16 mouse cellular contexts compared by ENCODE assay signal in genomic region chr7:116615984-116616383, GRCm38 (mm10).
DNase-seq lines count a peak whose midpoint lies in the region; ATAC-seq and TF ChIP-seq lines count a peak whose summit lies in the region.
"Had no signal": no experiment of that assay in that cellular context is flagged by ENCODE, and none has a peak within 500 bp of the region (broad histone marks: within the 10 kb centered on the region; RNA-seq: fewer than 3 reads in every experiment).

No protein-coding gene starts in this region.

- no peak overlapping the region for H3K4me3 ChIP-seq in hindbrain, embryonic 14.5 days (replicated peaks; ENCODE audit: low read length)
- H3K4me3 ChIP-seq in hindbrain, embryonic 11.5 days (ENCODE audit: low read depth, low read length) = no peak overlapping the region
- H3K4me3 ChIP-seq in neural tube, embryonic 13.5 days = no peak overlapping the region
- no peak overlapping the region for H3K4me3 ChIP-seq in forebrain, postnatal 0 days (ENCODE audit: low read depth, low read length)
- no peak overlapping the region for H3K4me3 ChIP-seq in liver, postnatal 0 days (ENCODE audit: low read depth, low read length)
- H3K4me3 ChIP-seq: embryonic facial prominence, embryonic 10.5 days; midbrain, embryonic 12.5 days had no signal

- DNase-seq in adrenal gland, postnatal 10 days = peak; percentile 61
- DNase-seq in adrenal gland, postnatal 4 days (ENCODE audit: low spot score in 2 of 2) = no peak
- DNase-seq in hindbrain, embryonic 14.5 days (ENCODE audit: low spot score) = peak; percentile 64
- no peak for DNase-seq in hindbrain, embryonic 11.5 days (ENCODE audit: low spot score)
- no peak for DNase-seq in neural tube, embryonic 10.5 days (ENCODE audit: extremely low spot score, low spot score)
- DNase-seq in forebrain, postnatal 0 days = peak; percentile 77
- no peak for DNase-seq in liver, postnatal 0 days
- DNase-seq: gastrocnemius, postnatal 25 days; kidney, adult 9 months; kidney, postnatal 36 days; lung, adult 2 months; lung, postnatal 36 days; thymus, postnatal 36 days had no signal

- TF ChIP-seq CTCF in forebrain, postnatal 0 days (IDR thresholded peaks at IDR 0.05; ENCODE audit: low read depth) = no peak
- TF ChIP-seq CTCF in liver, postnatal 0 days (IDR thresholded peaks at IDR 0.05; ENCODE audit: low read depth) = no peak

- H3K27me3 ChIP-seq in hindbrain, embryonic 14.5 days (ENCODE audit: control insufficient read depth, insufficient read depth, low read length) = no peaks in the 10 kb centered on the region
- H3K27me3 ChIP-seq in hindbrain, embryonic 11.5 days (ENCODE audit: control insufficient read depth, insufficient read depth, low read length) = no peaks in the 10 kb centered on the region
- H3K27me3 ChIP-seq in neural tube, embryonic 13.5 days = no peaks in the 10 kb centered on the region
- H3K27me3 ChIP-seq in forebrain, postnatal 0 days (ENCODE audit: insufficient read depth, low read length) = no peaks in the 10 kb centered on the region
- H3K27me3 ChIP-seq in liver, postnatal 0 days (ENCODE audit: insufficient read depth, low read length) = no peaks in the 10 kb centered on the region
- H3K27me3 ChIP-seq: midbrain, embryonic 12.5 days had no signal

- ATAC-seq in hindbrain, embryonic 14.5 days (ENCODE audit: low FRiP score) = peak; percentile 46; the same call in 1 of the 2 replicates
- ATAC-seq in hindbrain, embryonic 11.5 days (ENCODE audit: low FRiP score) = no peak
- peak; percentile 53; the same call in 1 of the 2 replicates for ATAC-seq in neural tube, embryonic 13.5 days (ENCODE audit: low read depth)
- peak; percentile 56; the same call in 1 of the 2 replicates for ATAC-seq in forebrain, postnatal 0 days
- no peak for ATAC-seq in liver, postnatal 0 days

- no peaks in the 10 kb centered on the region for H3K36me3 ChIP-seq in hindbrain, embryonic 14.5 days (replicated peaks; ENCODE audit: control insufficient read depth, insufficient read depth)
- no peaks in the 10 kb centered on the region for H3K36me3 ChIP-seq in hindbrain, embryonic 11.5 days (ENCODE audit: control insufficient read depth, insufficient read depth, low read length)
- H3K36me3 ChIP-seq in neural tube, embryonic 13.5 days = no peaks in the 10 kb centered on the region
- no peaks in the 10 kb centered on the region for H3K36me3 ChIP-seq in forebrain, postnatal 0 days (ENCODE audit: insufficient read depth)
- no peaks in the 10 kb centered on the region for H3K36me3 ChIP-seq in liver, postnatal 0 days (replicated peaks; ENCODE audit: insufficient read depth, low read length)
- H3K36me3 ChIP-seq: embryonic facial prominence, embryonic 10.5 days; midbrain, embryonic 12.5 days had no signal

- no peaks in the 10 kb centered on the region for H3K4me1 ChIP-seq in hindbrain, embryonic 14.5 days (replicated peaks; ENCODE audit: control insufficient read depth, insufficient read depth, low read length)
- no peaks in the 10 kb centered on the region for H3K4me1 ChIP-seq in hindbrain, embryonic 11.5 days (replicated peaks; ENCODE audit: control insufficient read depth, insufficient read depth, low read length)
- H3K4me1 ChIP-seq in neural tube, embryonic 13.5 days (replicated peaks) = peaks cover 7% of the 10 kb centered on the region
- H3K4me1 ChIP-seq in forebrain, postnatal 0 days (ENCODE audit: insufficient read depth) = no peaks in the 10 kb centered on the region
- no peaks in the 10 kb centered on the region for H3K4me1 ChIP-seq in liver, postnatal 0 days (ENCODE audit: insufficient read depth)
- H3K4me1 ChIP-seq: embryonic facial prominence, embryonic 10.5 days; midbrain, embryonic 12.5 days had no signal

- no peak overlapping the region for H3K4me2 ChIP-seq in hindbrain, embryonic 14.5 days (replicated peaks)
- H3K4me2 ChIP-seq in hindbrain, embryonic 11.5 days (replicated peaks; ENCODE audit: low read depth, low read length) = no peak overlapping the region
- H3K4me2 ChIP-seq in neural tube, embryonic 13.5 days = no peak overlapping the region
- no peak overlapping the region for H3K4me2 ChIP-seq in forebrain, postnatal 0 days (ENCODE audit: low read depth)
- no peak overlapping the region for H3K4me2 ChIP-seq in liver, postnatal 0 days (ENCODE audit: low read depth, low read length)
- H3K4me2 ChIP-seq: midbrain, embryonic 12.5 days had no signal

- no peak overlapping the region for H3K9ac ChIP-seq in hindbrain, embryonic 14.5 days
- no peak overlapping the region for H3K9ac ChIP-seq in hindbrain, embryonic 11.5 days (ENCODE audit: low read depth, low read length)
- H3K9ac ChIP-seq in neural tube, embryonic 13.5 days = no peak overlapping the region
- no peak overlapping the region for H3K9ac ChIP-seq in forebrain, postnatal 0 days
- no peak overlapping the region for H3K9ac ChIP-seq in liver, postnatal 0 days (replicated peaks)
- H3K9ac ChIP-seq: midbrain, embryonic 12.5 days had no signal

- 73% methylated on average over 3 of the region's 3 CpGs for WGBS in hindbrain, embryonic 14.5 days
- 82% methylated on average over 3 of the region's 3 CpGs for WGBS in hindbrain, embryonic 11.5 days
- WGBS in neural tube, embryonic 13.5 days = 59% methylated on average over 3 of the region's 3 CpGs
- WGBS in forebrain, postnatal 0 days = 52% methylated on average over 3 of the region's 3 CpGs
- 67% methylated on average over 3 of the region's 3 CpGs for WGBS in liver, postnatal 0 days (ENCODE audit: insufficient replicate concordance)

- H3K27ac ChIP-seq in hindbrain, embryonic 14.5 days = no peak overlapping the region
- no peak overlapping the region for H3K27ac ChIP-seq in hindbrain, embryonic 11.5 days (ENCODE audit: low read depth, low read length)
- H3K27ac ChIP-seq in neural tube, embryonic 13.5 days (replicated peaks) = no peak overlapping the region
- no peak overlapping the region for H3K27ac ChIP-seq in forebrain, postnatal 0 days (ENCODE audit: low read depth, low read length)
- no peak overlapping the region for H3K27ac ChIP-seq in liver, postnatal 0 days (ENCODE audit: low read depth)
- H3K27ac ChIP-seq: embryonic facial prominence, embryonic 10.5 days; midbrain, embryonic 12.5 days had no signal

- no peak for TF ChIP-seq EP300 in liver, postnatal 0 days (IDR thresholded peaks at IDR 0.05; ENCODE audit: low read depth)

- no peaks in the 10 kb centered on the region for H3K9me3 ChIP-seq in hindbrain, embryonic 14.5 days (ENCODE audit: control insufficient read depth, low read length)
- no peaks in the 10 kb centered on the region for H3K9me3 ChIP-seq in hindbrain, embryonic 11.5 days (ENCODE audit: control insufficient read depth, low read length)
- no peaks in the 10 kb centered on the region for H3K9me3 ChIP-seq in neural tube, embryonic 13.5 days
- H3K9me3 ChIP-seq in forebrain, postnatal 0 days (ENCODE audit: low read length) = no peaks in the 10 kb centered on the region
- no peaks in the 10 kb centered on the region for H3K9me3 ChIP-seq in liver, postnatal 0 days (ENCODE audit: low read length)
- H3K9me3 ChIP-seq: embryonic facial prominence, embryonic 10.5 days; midbrain, embryonic 12.5 days had no signal

Comparison
In these comparisons a context has a peak if more than half of its experiments do, and no peak if none do; other contexts are left out.
1. DNase-seq: peak in adrenal gland, postnatal 10 days (single experiment), hindbrain, embryonic 14.5 days (single experiment) and forebrain, postnatal 0 days (single experiment); none in adrenal gland, postnatal 4 days (0 of 2), hindbrain, embryonic 11.5 days (single experiment), neural tube, embryonic 10.5 days (single experiment) and liver, postnatal 0 days (single experiment).
2. ATAC-seq: peak in hindbrain, embryonic 14.5 days (single experiment), neural tube, embryonic 13.5 days (single experiment) and forebrain, postnatal 0 days (single experiment); none in hindbrain, embryonic 11.5 days (single experiment) and liver, postnatal 0 days (single experiment).